Mouse (Mus musculus) limb, embryonic 10.5 days (tissue): ENCODE measurements at regions not wholly inside any gene's neighbourhood (a gene's known extent, or its start where the extent isn't known, plus 50 kb on each side); places are given as distances from the start of the nearest gene placed in this dataset.

Experiments
- DNase-seq: peaks from one replicate; pipeline ENCODE4 v3.0.0-alpha.2; 2017; ENCODE audit warnings: low spot score
- H3K27ac ChIP-seq: fragments of 300-500 bp; sonication (generic); 2 replicates; pipeline ENCODE4 v1.5.1; 2016; ENCODE audit warnings: mild to moderate bottlenecking
- H3K27me3 ChIP-seq: fragments of 300-500 bp; sonication (generic); 2 replicates; pipeline ENCODE4 v1.6.1; 2016; ENCODE audit warnings: low read depth, mild to moderate bottlenecking; ENCODE audit not compliant: poor library complexity, severe bottlenecking
- H3K36me3 ChIP-seq: fragments of 300-500 bp; sonication (generic); 2 replicates; pipeline ENCODE4 v1.6.1; 2016; ENCODE audit warnings: mild to moderate bottlenecking, moderate library complexity
- H3K4me1 ChIP-seq: fragments of 300-500 bp; sonication (generic); 2 replicates; pipeline ENCODE4 v1.6.1; 2016
- H3K4me3 ChIP-seq: fragments of 300-500 bp; sonication (generic); 2 replicates; pipeline ENCODE4 v1.5.1; 2016; ENCODE audit warnings: mild to moderate bottlenecking, moderate library complexity
- H3K9me3 ChIP-seq: fragments of 300-500 bp; sonication (generic); replicated peaks from 2 replicates; pipeline ENCODE4 v1.6.1; 2016; ENCODE audit warnings: mild to moderate bottlenecking
- WGBS: fragments of 180-500 bp; shearing (Covaris S2); methylation state at CpG from one replicate; pipeline ENCODE4 v1.1.7; 2016; 5-methylcytosine and 5-hydroxymethylcytosine counted together

GRCm38 (mm10) chr10:19068377-19068776 is 52.9 kb upstream of the Tnfaip3 start:
- no peak overlapping the region for H3K4me3 ChIP-seq
- no peak overlapping the region for H3K27ac ChIP-seq
- no peak for DNase-seq
- no peaks in the 10 kb centered on the region for H3K4me1 ChIP-seq
- no peaks in the 10 kb centered on the region for H3K36me3 ChIP-seq
- H3K27me3 ChIP-seq, result no peaks in the 10 kb centered on the region
- 85% methylated on average over 5 of the region's 5 CpGs for WGBS
- no peaks in the 10 kb centered on the region for H3K9me3 ChIP-seq

GRCm38 (mm10) chr10:19067623-19068022 is 52.2 kb upstream of the Tnfaip3 start:
- DNase-seq, result no peak
- Histone ChIP-seq H3K4me1 (0 out of 2 replicates have a peak, but pooled peaks cover under 1% of the 10 kb centered on the region), H3K36me3 (no peaks in the 10 kb centered on the region), H3K4me3 (no peak overlapping the region), H3K9me3 (no peaks in the 10 kb centered on the region), H3K27ac (no peak overlapping the region), H3K27me3 (no peaks in the 10 kb centered on the region)
- WGBS, result 83% methylated on average over 3 of the region's 3 CpGs

- Histone ChIP-seq H3K9me3 (no peaks in the 10 kb centered on the region), H3K27me3 (no peaks in the 10 kb centered on the region), H3K4me3 (no peak overlapping the region), H3K36me3 (no peaks in the 10 kb centered on the region), H3K4me1 (peaks cover 7% of the 10 kb centered on the region), H3K27ac (no peak overlapping the region)
- DNase-seq, result no peak
- 92% methylated on average over 5 of the region's 5 CpGs for WGBS
These were observed 51.4 kb upstream of the Tnfaip3 start for GRCm38 (mm10) chr10:19066821-19067350.
